Mouse (Mus musculus): ENCODE results near the gene Atxn7l3b.
"Not testable (repeated sequence)": the region's sequence is repeated elsewhere in the genome, so short reads cannot be mapped to it uniquely, and the experiment has no call there.

Gene Atxn7l3b

DNA sequence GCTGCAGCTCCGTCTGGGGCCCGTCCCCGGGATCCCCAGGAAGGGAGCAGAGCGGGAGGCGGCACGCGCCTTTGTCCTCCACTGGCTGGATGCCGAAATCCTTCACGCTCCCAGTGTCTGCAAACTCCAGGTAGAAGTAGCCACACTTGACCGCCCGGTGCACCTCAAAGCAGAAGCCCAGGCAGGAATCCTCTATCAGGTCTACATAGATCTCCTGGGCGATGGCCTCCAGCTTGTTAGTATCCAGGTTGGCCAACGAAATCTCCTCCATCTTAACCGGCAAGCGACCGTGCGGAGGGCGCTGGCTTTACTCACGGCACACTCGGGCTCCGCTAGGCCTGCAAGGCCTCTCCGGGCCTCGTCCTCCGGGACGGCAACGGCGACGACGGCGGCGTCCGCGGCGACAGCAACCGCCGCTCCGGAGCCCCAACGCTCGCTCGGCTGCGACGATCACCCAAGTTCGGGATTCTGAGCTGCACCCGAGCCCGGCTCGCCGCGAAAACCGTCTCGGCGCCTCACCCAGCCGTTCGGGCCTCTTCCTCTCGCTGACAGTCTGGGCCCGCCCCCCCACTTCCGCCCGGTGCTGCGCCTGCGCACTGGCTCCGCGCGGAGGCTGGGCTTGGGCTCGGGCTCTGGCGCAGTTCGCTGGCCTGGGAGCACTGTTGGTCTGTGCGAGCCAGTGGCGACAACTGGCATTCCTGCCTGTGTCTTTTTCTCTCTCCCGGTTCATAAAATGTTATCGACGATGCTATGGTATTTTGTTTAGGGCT lies at the start of gene Atxn7l3b:
Gene Atxn7l3b, minus strand, starts transcription at position 550 of the 770 bp plus-strand sequence.
- peak; percentile 93 to 96 for DNase-seq

- no peak for DNase-seq
Observed at GRCm38 (mm10) chr10:112977586-112977985, 48.8 kb upstream of the Atxn7l3b start.

- DNase-seq: no peak
Observed at GRCm38 (mm10) chr10:112973286-112974026, 44.7 kb upstream of the Atxn7l3b start.

DNA sequence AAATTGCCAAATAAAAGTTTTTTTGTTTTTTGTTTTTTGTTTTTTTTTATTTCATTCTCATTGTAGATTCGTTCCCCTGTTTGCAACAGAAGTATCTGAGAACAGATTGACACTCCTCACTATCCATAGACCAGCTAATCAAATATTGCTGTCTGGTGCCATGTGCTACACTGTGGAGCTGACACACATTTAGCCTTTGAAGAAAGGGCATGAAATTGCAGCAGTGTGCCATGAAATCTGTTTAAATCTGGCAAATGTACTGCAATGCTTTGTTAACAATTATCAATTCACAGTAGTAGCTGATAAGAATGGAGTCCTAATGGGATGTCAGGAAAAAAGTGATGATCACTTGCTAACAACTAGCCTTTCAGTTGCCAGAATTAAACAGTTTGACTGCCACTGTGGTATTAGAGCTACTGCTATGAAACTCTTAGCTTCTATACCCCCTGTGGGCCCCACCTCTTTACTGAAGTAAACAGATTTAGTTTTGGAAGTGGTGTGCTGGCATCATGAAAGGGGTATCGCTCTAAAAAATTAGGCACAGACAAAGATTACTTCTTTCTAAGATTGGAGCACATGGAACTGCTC lies 41.3 kb upstream of the Atxn7l3b start:
- DNase-seq: no peak

DNA sequence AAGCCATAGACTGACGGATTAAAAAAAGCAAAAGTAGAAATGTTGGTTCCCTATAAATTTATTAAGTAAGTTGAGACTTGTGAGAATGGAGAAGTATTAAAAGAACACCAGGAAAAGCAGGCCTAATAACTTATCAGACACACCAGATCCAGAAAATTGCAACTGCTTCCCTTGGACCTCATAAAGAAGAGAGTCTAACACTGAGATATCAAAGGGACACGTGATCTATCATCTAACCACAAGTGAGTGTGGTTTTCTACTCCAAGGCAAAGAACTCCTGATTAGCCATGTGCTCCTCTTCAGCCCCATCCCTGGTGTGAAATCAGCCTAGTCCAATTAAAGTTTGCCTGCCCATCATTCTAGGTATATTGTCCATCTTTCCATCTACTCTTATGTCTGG lies 38.8 kb upstream of the Atxn7l3b start:
- DNase-seq: no peak

- DNase-seq: not testable (repeated sequence)
Observed at GRCm38 (mm10) chr10:112962216-112962615, 33.4 kb upstream of the Atxn7l3b start.

DNA sequence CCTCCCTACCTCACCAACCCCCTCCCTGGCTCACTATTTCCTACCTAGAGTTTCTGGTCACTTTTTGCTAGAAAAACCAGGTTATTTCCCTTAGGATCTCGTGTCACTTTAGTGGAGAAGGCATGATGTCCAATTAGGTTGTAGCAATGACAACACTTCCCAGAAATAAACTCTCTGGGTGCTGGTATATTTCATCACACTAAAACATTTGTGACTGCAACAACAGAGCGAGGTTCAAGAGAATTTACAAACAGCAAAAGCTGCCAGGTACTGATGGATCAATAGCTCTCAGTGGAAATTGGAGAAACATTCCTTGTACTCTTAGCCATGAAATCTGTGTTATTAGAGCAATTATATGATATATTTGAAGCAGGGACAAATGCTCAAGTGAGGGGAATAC lies 25.3 kb upstream of the Atxn7l3b start:
- no peak for DNase-seq

DNA sequence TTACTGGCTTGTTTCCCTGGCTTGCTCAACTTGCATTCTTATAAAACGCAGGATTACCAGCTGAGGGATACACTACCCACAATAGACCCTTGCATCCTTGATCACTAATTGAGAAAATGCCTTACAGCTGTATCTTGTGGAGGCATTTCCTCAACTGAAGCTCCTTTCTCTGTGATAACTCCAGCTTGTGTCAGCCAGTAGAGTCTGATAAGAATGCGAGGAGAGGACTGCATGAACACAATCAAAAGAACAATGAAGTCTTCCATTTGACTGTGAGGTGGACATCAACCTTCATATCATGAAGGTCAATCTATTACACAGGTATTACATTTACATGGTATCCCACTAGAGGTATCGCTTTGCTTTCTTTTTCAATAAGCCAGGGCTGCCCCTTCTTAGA lies 19.7 kb upstream of the Atxn7l3b start:
- no peak for DNase-seq

GRCm38 (mm10) chr10:112929222-112929615 lies 418 bp upstream of the Atxn7l3b start:
- no peak for DNase-seq

DNA sequence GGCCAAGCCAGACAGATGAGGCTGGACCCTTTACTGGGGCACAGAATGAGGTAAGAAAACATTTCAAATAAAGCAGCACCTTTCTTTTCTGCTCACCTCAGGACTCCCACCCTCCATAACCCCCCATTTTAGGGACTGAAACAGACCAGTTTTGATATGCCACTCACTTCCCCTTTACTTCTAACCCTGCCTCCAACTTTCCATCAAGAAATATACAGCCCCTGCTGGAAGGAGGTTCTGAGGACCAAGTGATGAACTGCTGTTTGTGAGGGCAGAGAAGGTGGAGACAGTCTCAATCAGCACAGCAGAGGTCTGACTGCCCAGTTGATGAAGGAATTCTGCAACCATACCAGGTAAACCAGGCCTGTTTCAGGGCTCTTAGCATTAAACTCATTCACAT lies 1.8 kb downstream of the Atxn7l3b start:
- no peak for DNase-seq

GRCm38 (mm10) chr10:112926271-112926670 lies 2.5 kb downstream of the Atxn7l3b start:
- DNase-seq: no peak

- DNase-seq: no peak
Observed at GRCm38 (mm10) chr10:112916575-112917190, 12.1 kb downstream of the Atxn7l3b start.

GRCm38 (mm10) chr10:112900243-112900642 lies 28.6 kb downstream of the Atxn7l3b start:
- DNase-seq: no peak

DNA sequence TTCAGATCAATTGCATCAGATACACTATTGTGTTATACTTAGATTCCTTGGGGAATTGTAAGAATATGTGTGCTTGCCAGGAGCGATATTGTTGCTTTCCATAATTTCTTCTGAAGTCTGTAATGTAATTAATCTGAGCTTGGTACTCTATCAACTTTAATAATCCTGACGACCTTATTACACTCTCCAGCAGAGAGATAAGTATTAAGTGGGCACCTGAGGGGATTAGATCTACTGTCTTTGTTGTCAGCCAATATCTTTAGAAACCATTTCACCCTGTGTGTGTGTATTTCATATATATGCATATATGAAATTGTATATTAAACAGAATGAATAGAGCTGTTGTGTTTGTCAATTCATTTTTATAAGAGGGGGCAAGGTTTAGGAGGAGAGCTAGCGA lies 29.0 kb downstream of the Atxn7l3b start:
- no peak for DNase-seq

DNA sequence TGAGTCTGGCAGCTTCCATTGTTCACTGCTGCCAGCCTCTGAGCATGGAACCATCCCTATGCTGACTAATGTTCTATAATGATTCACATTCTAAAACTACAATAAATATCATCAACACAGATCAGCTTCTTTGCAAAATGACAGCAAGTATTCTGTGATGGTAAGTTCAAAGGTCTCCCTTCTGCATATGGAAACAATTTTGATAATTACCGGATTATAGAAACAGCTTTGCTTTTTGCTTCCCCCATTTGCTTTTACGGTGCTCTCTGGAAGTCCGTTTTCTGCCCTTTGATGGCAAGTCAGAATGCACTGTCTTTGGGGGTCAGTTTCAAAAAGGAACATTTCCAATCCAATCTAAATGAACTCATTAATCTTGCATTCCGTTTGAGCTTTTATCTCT lies 32.2 kb downstream of the Atxn7l3b start:
- no peak for DNase-seq

- no peak for DNase-seq
Observed at GRCm38 (mm10) chr10:112893622-112894252, 35.1 kb downstream of the Atxn7l3b start.

- DNase-seq: no peak
Observed at GRCm38 (mm10) chr10:112884064-112884463, 44.7 kb downstream of the Atxn7l3b start.

GRCm38 (mm10) chr10:112883688-112884004 lies 45.2 kb downstream of the Atxn7l3b start:
- DNase-seq: no peak

DNA sequence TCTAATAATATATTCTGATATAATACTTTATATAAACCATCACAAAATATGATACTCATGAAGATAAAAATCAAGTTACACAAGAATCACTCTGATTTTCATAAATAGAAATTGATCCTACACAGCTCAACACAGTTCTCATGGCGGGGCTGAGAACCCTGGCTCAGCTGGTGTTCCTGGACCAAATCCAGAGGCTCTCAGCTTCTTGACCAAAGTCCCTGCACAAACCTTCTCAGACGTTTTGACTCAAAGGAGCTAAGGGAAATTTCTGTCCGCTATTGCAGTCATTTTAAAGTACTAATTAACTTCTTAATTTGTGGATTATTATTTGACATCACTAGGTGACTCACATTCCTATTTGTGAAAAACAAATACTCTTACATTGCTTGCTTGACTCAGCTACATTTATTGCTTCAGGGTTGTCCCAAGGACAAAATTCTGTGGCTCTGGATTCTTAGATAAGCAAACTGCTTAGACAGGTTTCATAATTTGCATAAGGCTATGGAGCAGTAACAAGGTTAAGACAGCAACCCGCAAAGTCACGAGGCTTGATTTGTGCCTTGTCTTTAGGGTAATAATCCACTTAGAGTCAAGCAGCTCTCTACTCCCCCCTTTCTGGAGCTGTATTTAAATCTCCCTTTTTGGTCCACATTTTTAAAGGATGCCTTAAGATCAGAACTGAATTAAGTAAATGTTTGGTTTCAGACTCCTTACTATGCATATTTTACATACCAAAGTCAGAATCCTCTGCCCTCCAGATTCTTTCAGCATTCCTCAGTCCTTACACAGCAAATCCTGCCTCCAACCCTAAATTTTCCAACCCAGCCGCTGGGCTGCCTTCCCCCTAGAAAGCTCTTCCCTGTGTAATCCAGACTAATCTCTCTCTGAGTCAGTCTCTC lies 45.8 kb downstream of the Atxn7l3b start:
- no peak for DNase-seq

DNA sequence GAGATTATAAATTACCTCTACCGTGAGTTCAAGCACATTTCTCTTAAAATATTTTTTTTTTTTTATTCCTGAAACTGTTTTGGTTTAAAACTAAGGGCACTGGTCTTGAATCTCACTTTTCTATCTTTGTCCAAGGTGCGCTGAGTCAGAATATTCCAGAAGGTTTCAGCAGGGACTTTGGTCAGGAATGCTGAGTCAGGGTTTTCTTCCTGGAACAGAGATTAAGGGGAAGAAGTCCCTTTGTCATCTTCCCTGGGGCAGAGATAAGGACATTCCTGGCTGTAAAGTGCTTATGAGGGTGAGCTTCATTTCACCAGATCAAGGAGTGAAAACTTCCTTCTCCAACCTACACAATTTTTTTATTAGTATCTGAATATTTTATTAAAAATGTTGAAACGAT lies 46.7 kb downstream of the Atxn7l3b start:
- DNase-seq: no peak

GRCm38 (mm10) chr10:112876655-112877393 lies 52.0 kb downstream of the Atxn7l3b start:
- no peak for DNase-seq

All from thymus, postnatal 36 days (tissue).